Mouse (Mus musculus): ENCODE measurements around the gene F3. TPM values are rescaled to one million over a fixed set of nuclear protein-coding genes. Genes with fewer than 3 reads are reported as not detected.
"Not testable (repeated sequence)": the region's sequence is repeated elsewhere in the genome, so short reads cannot be mapped to it uniquely, and the experiment has no call there.

Gene F3
- polyA plus RNA-seq, 1 experiment from 2014 or later, result 164 TPM

- DNase-seq (ENCODE audit: low read depth, low spot score), result no peak
- no peak for ATAC-seq
- ChIA-PET CTCF (no interaction called here), POLR2A (interaction anchor here (0.6 to 0.7 kb wide), 4 partner anchors 115 to 1178 kb away, joined by 3 to 4 read pairs (median 4); no protein-coding TSS in a partner anchor)
- no peaks in the 10 kb centered on the region for H3K27me3 ChIP-seq
- in situ Hi-C loops (cut with MboI; ENCODE audit: low pct_unique_long_range_greater_than_20kb), result loop anchor here (5.0 to 25.0 kb wide), 2 partner anchors 177 to 567 kb away; partner anchors contain the start of gene Rwdd3
- no peak for TF ChIP-seq CTCF (IDR thresholded peaks at IDR 0.05)
Measured at GRCm38 (mm10) chr3:121729678-121730077, 6.3 kb downstream of the F3 start.

DNA sequence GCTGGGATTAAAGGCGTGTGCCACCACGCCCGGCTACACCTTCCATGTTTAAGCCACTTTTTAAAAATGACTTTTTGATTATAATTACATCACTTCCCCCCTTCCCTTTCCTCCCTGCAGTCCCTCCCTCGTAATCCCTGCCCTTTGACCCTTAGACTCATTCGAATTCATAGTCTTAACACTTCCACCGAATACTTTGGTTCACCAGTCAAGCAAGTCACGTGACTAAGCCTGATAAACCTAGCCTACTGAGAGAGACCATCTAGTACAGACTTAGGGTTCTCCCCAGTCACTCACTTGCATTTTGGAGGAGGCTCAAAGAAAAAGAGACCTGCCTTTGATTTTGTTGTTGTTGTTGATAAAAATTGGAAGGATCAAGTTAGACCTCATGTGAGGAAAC lies 12.2 kb downstream of the F3 start:
- no peak for TF ChIP-seq CTCF (IDR thresholded peaks at IDR 0.05)
- in situ Hi-C loops (cut with MboI; ENCODE audit: low pct_unique_long_range_greater_than_20kb), result loop anchor here (5.0 to 25.0 kb wide), 2 partner anchors 428 to 573 kb away; partner anchors contain the start of gene Rwdd3
- POLR2A ChIA-PET, result interaction anchor here (0.5 to 1.8 kb wide), 8 partner anchors 8 to 100 kb away, joined by 3 to 10 read pairs (median 4); partner anchors contain the start of gene F3

DNA sequence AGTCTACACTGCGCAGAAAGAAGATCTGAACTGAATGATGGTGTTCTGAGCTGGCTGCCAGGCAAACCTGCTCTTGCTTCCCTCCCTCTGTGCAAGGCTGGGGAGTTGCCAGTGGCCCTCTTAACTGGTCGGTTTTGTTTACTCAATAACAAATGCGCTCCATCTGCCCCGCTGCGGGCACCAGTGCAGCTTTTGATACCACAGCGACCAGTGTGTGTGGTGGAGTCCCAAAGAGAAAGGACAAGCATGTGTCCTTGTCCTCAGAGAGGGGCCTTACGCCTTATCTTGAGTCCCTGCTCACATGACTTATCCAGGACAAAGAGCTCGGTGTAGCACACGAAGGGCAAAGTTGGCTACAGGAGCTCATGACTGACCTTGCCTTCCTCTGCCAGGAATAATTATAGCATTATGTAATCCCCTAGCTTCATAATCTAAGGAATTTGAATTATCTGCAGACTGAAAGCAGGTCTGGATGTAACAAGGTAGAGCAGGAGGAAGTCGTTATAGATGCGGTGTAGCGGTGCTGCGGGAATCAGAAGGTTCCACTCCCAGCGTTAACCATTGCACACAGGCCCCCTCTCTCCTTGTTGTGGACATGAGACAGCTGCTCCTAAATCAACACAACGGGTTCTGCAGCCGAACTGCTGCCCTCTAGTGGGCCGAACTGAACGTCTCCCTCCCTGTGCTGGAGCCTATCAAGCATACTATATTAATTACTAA lies 12.8 kb downstream of the F3 start:
- ChIA-PET POLR2A (interaction anchor here (0.5 to 1.8 kb wide), 13 partner anchors 9 to 189 kb away, joined by 3 to 10 read pairs (median 3); partner anchors contain the start of gene F3), CTCF (interaction anchor here (0.7 to 9.0 kb wide), 47 partner anchors 11 to 427 kb away, joined by 3 to 109 read pairs (median 8); partner anchors contain the start of gene F3)
- in situ Hi-C loops (cut with MboI; ENCODE audit: low pct_unique_long_range_greater_than_20kb), result loop anchor here (5.0 to 25.0 kb wide), 2 partner anchors 429 to 574 kb away; partner anchors contain the start of gene Rwdd3
- peak; percentile 94 for TF ChIP-seq CTCF (IDR thresholded peaks at IDR 0.05)
- DNase-seq (ENCODE audit: low read depth, low spot score), result no peak
- ATAC-seq, result peak; percentile 33
- no peaks in the 10 kb centered on the region for H3K27me3 ChIP-seq

More for the DNA sequence above, 12.2 kb downstream of the F3 start:
- CTCF ChIA-PET, result interaction anchor here (0.8 to 9.0 kb wide), 25 partner anchors 10 to 426 kb away, joined by 3 to 109 read pairs (median 11); partner anchors contain the start of gene F3
- DNase-seq (ENCODE audit: low read depth, low spot score), result no peak
- H3K27me3 ChIP-seq, result no peaks in the 10 kb centered on the region
- no peak for ATAC-seq

GRCm38 (mm10) chr3:121737453-121737852 lies 14.1 kb downstream of the F3 start:
- in situ Hi-C loops (cut with MboI; ENCODE audit: low pct_unique_long_range_greater_than_20kb), result loop anchor here (5.0 to 25.0 kb wide), 2 partner anchors 430 to 575 kb away; partner anchors contain the start of gene Rwdd3
- CTCF ChIA-PET, result interaction anchor here (0.8 to 9.0 kb wide), 35 partner anchors 12 to 428 kb away, joined by 3 to 109 read pairs (median 10); partner anchors contain the start of gene F3
- POLR2A ChIA-PET, result interaction anchor here (1.0 to 1.8 kb wide), 4 partner anchors 18 to 190 kb away, joined by 3 to 6 read pairs (median 4); no protein-coding TSS in a partner anchor
- TF ChIP-seq CTCF (IDR thresholded peaks at IDR 0.05), result peak; percentile 53
- H3K27me3 ChIP-seq, result no peaks in the 10 kb centered on the region
- ATAC-seq, result no peak
- DNase-seq (ENCODE audit: low read depth, low spot score), result no peak

DNA sequence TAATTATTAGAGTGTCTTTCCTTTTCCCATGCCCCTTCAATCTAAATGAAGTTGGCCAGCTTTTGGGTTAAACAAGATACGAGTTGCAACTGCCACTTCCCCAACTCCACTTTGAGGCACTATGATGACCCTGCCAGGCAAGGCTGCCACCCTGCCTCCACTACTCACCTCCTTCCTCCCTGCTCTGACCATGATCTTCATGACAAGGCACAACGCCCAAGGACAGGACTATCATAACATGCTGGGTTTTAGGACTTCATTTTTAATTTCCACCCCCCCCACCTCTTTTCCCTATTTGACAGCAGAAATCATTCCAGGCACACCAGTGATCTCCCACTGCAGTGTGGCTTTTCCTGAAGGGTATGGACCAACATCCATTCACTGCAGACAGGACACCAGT lies 14.6 kb downstream of the F3 start:
- ChIA-PET POLR2A (no interaction called here), CTCF (interaction anchor here (0.8 to 9.0 kb wide), 24 partner anchors 12 to 428 kb away, joined by 3 to 109 read pairs (median 12); partner anchors contain the start of gene F3)
- no peak for TF ChIP-seq CTCF (IDR thresholded peaks at IDR 0.05)
- in situ Hi-C loops (cut with MboI; ENCODE audit: low pct_unique_long_range_greater_than_20kb), result loop anchor here (5.0 to 25.0 kb wide), 2 partner anchors 431 to 576 kb away; partner anchors contain the start of gene Rwdd3
- no peak for ATAC-seq
- no peak for DNase-seq (ENCODE audit: low read depth, low spot score)
- H3K27me3 ChIP-seq, result no peaks in the 10 kb centered on the region

DNA sequence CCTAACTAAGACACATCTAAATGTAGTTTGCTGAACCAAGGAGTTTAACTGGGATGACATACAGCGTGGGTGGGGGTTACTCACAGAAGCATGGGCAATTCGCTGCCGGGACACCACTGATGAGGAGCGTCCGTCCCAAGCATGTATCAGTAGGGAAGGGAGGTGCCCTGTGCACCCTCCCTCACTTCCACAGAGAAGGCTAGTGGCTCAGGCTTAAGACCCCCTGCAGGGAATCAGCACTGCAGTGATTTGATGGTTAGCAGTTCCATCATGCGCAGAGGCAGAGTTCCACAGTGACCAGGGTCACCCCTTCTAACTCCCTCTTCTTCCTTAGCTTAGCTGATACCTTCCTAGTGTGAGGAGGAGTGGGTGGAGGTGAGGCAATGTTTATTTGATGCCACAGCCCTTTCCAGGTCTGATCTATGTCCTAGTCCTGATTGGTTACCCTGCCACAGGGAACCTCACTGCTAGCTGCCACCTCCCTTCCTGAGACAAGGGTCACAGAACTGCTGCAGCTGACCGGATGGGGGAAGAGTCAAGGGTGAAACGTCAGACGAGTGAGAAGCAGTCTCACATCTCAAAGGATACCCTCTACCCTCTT lies 15.5 kb downstream of the F3 start:
- POLR2A ChIA-PET, result no interaction called here
- DNase-seq (ENCODE audit: low read depth, low spot score) (no peak), ATAC-seq (no peak)
- no peak for TF ChIP-seq CTCF (IDR thresholded peaks at IDR 0.05)
- H3K27me3 ChIP-seq, result no peaks in the 10 kb centered on the region
- in situ Hi-C loops (cut with MboI; ENCODE audit: low pct_unique_long_range_greater_than_20kb), result loop anchor here (5.0 to 25.0 kb wide), 2 partner anchors 432 to 577 kb away; partner anchors contain the start of gene Rwdd3
- CTCF ChIA-PET, result interaction anchor here (1.4 to 9.0 kb wide), 5 partner anchors 103 to 201 kb away, joined by 6 to 109 read pairs (median 40); no protein-coding TSS in a partner anchor

GRCm38 (mm10) chr3:121739489-121740213 lies 16.3 kb downstream of the F3 start:
- ChIA-PET CTCF (interaction anchor here (1.4 to 9.0 kb wide), 3 partner anchors 104 to 202 kb away, joined by 6 to 109 read pairs (median 73); no protein-coding TSS in a partner anchor), POLR2A (no interaction called here)
- H3K27me3 ChIP-seq, result no peaks in the 10 kb centered on the region
- ATAC-seq (no peak), DNase-seq (ENCODE audit: low read depth, low spot score) (no peak)
- no peak for TF ChIP-seq CTCF (IDR thresholded peaks at IDR 0.05)
- in situ Hi-C loops (cut with MboI; ENCODE audit: low pct_unique_long_range_greater_than_20kb), result loop anchor here (5.0 to 25.0 kb wide), 2 partner anchors 432 to 577 kb away; partner anchors contain the start of gene Rwdd3

DNA sequence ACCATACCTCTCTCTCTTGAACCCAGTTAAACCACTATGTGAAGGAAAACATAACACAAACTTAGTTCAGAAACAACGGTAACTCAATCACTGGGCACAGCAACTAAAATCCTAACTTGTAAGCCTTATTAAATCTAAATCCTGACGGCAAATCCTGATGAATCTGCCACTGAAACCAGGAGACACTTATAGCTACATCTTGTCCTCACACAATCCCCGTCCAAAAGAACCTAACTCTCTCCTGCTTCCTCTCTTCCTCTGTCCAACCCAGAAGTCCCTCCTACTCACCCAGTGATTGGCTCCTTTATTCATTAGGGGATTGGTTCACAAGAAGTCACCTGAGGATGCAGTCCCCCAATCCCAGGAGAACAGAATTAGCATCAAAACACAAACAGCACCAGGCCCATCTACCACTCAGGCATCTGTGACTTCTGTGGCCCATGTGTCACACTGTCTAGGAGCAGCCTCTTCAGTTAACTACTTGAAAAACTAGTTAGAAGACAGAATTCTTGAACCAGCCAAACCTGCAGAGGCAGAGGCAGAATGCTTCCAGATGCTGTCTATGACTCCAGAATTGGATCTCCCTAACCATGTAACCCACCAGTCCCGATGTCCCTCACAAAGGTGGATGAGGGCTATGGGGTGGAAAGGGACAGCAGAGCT lies 18.0 kb downstream of the F3 start:
- POLR2A ChIA-PET; H3K27me3 ChIP-seq; ATAC-seq; DNase-seq (ENCODE audit: low read depth, low spot score): not testable (repeated sequence)
- in situ Hi-C loops (cut with MboI; ENCODE audit: low pct_unique_long_range_greater_than_20kb), result loop anchor here (25.0 kb wide), 1 partner anchor 579 kb away; the partner anchor contains the start of gene Rwdd3
- CTCF ChIA-PET, result interaction anchor here (1.1 to 1.6 kb wide), 3 partner anchors 10 to 18 kb away, joined by 4 read pairs; no protein-coding TSS in a partner anchor

DNA sequence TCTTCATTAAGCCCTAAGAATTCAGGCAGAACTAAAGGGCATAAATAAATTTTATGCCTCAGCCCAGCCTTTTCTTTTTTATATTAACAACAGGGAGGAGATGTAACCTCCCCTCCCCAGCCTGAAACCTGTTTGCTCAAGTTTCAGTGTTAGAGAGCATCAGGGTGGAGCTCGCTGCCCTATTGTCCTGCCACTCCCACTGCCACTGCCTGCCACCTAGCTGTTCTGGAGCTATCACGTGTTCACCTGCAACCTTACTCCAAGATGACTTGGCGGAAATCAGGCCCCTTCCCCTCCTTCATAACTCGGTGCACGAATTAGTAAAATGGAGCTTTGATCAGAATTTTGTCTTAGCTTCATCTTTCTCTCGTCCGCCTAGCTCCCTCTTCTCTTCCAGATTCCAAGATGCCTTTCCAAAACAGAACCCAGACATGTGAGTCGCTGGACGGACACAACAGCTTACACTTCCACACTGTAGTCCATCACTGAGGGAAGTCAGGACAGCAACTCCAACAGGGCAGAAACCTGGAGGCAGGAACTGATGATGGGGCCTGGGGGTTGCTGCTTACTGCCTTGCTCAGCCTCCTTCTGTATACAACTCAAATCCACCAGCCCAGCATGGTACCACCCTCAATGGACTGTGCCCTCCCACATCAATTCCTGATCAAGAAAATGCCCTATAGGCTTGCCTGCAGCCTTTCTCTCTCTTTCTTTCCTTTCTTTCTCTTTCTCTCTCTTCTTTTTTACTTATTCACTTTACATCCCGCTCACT lies 31.2 kb downstream of the F3 start:
- H3K27me3 ChIP-seq; DNase-seq (ENCODE audit: low read depth, low spot score); in situ Hi-C loops (cut with MboI; ENCODE audit: low pct_unique_long_range_greater_than_20kb); ATAC-seq: not testable (repeated sequence)
- ChIA-PET CTCF (interaction anchor here (2.4 to 3.5 kb wide), 2 partner anchors 14 to 18 kb away, joined by 9 to 12 read pairs; no protein-coding TSS in a partner anchor), POLR2A (interaction anchor here (1.3 kb wide), 1 partner anchor 11 kb away, joined by 3 read pairs; no protein-coding TSS in a partner anchor)

Data from Patski (cell line).